Mouse (Mus musculus) forebrain, embryonic 11.5 days (tissue): ENCODE measurements around the gene Ube2g1. TPM values are rescaled to one million over a fixed set of nuclear protein-coding genes. Genes with fewer than 3 reads are reported as not detected.

Experiments used
- ATAC-seq: fragments of 200-750 bp; cut with Nextera tagmentation; replicated peaks from 2 replicates; pipeline ENCODE4 v1.8.0; 2017; ENCODE audit warnings: moderate TSS enrichment; ENCODE audit not compliant: low FRiP score
- DNase-seq: peaks from one replicate; pipeline ENCODE4 v3.0.0-alpha.2; 2017; ENCODE audit warnings: low spot score
- H3K27ac ChIP-seq: fragments of 300-500 bp; sonication (generic); 2 replicates; pipeline ENCODE4 v1.5.1; 2014; ENCODE audit warnings: low read depth, low read length
- H3K27me3 ChIP-seq: fragments of 300-500 bp; sonication (generic); 2 replicates; pipeline ENCODE4 v1.6.1; 2014; ENCODE audit warnings: mild to moderate bottlenecking, low read length, mixed read lengths; ENCODE audit not compliant: control insufficient read depth, insufficient read depth
- H3K36me3 ChIP-seq: fragments of 300-500 bp; sonication (generic); 2 replicates; pipeline ENCODE4 v1.6.1; 2014; ENCODE audit warnings: mild to moderate bottlenecking, low read length, moderate library complexity, mixed read lengths; ENCODE audit not compliant: control insufficient read depth, insufficient read depth
- H3K4me1 ChIP-seq: fragments of 300-500 bp; sonication (generic); replicated peaks from 2 replicates; pipeline ENCODE4 v1.6.1; 2014; ENCODE audit warnings: low read length, mixed read lengths; ENCODE audit not compliant: control insufficient read depth, insufficient read depth
- H3K4me2 ChIP-seq: fragments of 300-500 bp; sonication (generic); 2 replicates; pipeline ENCODE4 v1.6.1; 2014; ENCODE audit warnings: low read depth, mild to moderate bottlenecking, low read length, moderate library complexity, mixed read lengths; ENCODE audit not compliant: severe bottlenecking
- H3K4me3 ChIP-seq: fragments of 300-500 bp; sonication (generic); 2 replicates; pipeline ENCODE4 v1.5.1; 2014; ENCODE audit warnings: low read depth, low read length
- H3K9ac ChIP-seq: fragments of 300-500 bp; sonication (generic); 2 replicates; pipeline ENCODE4 v1.6.1; 2014; ENCODE audit warnings: low read length
- H3K9me3 ChIP-seq: fragments of 300-500 bp; sonication (generic); 2 replicates; pipeline ENCODE4 v1.6.1; 2016; ENCODE audit warnings: low read length, mixed read lengths; ENCODE audit not compliant: control insufficient read depth
- WGBS: fragments of 180-500 bp; shearing (Covaris S2); extraction: QIAGEN DNeasy Blood & Tissue Kit; methylation state at CpG from one replicate; pipeline ENCODE4 v1.1.7; 2014; 5-methylcytosine and 5-hydroxymethylcytosine counted together
- polyA plus RNA-seq: library from polyadenylated mRNA; unstranded; fragments of >200 nt; fragmentation: Nextera tagmentation; extraction: Ambion mirVana; gene quantifications from 2 replicates; pipeline ENCODE4 v1.2.1, GENCODE M21; 2014

The Ube2g1 gene
- polyA plus RNA-seq, 1 experiment from 2014 or later, result 110 TPM

DNA sequence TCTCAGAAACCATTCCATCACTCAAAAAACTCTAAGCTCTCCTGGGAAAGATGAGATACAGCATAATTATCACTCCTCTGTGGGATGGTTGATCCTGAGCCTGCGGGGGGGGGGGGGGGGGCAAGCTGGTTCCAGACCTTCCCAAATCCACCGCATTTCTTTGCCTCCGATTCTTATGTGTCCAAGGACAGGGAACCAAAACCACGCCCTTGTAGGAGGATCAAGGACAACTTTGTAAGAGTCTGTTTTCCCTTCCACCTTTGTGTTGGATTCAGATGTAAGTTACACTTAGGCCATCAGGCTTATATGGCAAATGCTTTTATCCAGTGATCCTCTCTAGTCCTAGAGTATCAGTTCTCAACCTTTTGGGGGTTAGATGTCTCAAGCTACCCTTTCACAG, 8.8 kb downstream of the Ube2g1 start:
- Histone ChIP-seq H3K27ac (no peak overlapping the region), H3K36me3 (no peaks in the 10 kb centered on the region), H3K9me3 (no peaks in the 10 kb centered on the region), H3K4me2 (no peak overlapping the region), H3K4me1 (no peaks in the 10 kb centered on the region), H3K9ac (no peak overlapping the region), H3K4me3 (no peak overlapping the region), H3K27me3 (no peaks in the 10 kb centered on the region)
- ATAC-seq (no peak), DNase-seq (no peak)
- WGBS, result 92% methylated on average over 4 of the region's 4 CpGs

DNA sequence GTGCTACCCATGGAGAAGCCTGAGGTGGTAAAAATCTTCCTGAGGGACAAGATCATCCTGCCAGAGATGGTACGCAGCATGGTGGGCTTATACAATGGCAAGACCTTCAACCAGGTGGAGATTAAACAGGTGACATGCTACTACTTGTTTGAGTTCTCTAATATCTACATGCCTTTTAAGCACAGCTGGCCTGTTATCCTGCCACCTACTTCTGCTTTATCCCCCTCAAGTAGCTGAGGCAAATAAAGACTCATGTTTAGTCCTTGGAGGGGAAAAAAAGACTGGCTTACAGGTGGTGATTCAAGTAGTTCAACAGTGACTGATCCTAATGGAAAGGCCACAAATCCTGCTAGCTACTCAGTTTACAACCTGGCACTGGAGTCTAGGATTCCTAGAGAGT, 11.4 kb downstream of the Ube2g1 start:
- Histone ChIP-seq H3K9ac (no peak overlapping the region), H3K4me1 (no peaks in the 10 kb centered on the region), H3K4me3 (no peak overlapping the region), H3K9me3 (no peaks in the 10 kb centered on the region), H3K27me3 (no peaks in the 10 kb centered on the region), H3K36me3 (no peaks in the 10 kb centered on the region), H3K4me2 (no peak overlapping the region), H3K27ac (no peak overlapping the region)
- ATAC-seq (no peak), DNase-seq (no peak)
- 93% methylated on average over 1 of the region's 1 CpGs for WGBS

DNA sequence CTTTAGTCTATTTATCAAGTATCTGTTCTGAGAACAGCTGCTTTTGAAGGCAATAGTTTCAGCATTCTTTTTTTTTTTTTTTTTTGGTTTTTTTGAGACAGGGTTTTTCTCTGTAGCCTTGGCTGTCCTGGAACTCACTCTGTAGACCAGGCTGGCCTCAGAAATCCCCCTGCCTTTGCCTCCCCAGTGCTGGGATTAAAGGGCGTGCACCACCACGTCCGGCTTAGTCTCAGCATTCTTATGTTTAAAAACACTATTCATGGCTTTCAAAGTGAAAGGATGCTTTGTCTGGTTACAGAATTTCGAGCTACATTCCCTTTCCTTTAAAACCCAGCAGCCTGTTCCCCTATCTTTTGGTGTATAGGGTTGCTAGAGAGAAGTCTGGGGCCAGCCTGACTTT, 35.6 kb downstream of the Ube2g1 start:
- no peak overlapping the region for H3K27ac ChIP-seq
- no peaks in the 10 kb centered on the region for H3K4me1 ChIP-seq
- H3K4me2 ChIP-seq, result no peak overlapping the region
- ATAC-seq, result no peak
- H3K9me3 ChIP-seq, result no peaks in the 10 kb centered on the region
- no peaks in the 10 kb centered on the region for H3K36me3 ChIP-seq
- 20% methylated on average over 4 of the region's 4 CpGs for WGBS
- no peaks in the 10 kb centered on the region for H3K27me3 ChIP-seq
- H3K9ac ChIP-seq, result no peak overlapping the region
- DNase-seq, result no peak
- H3K4me3 ChIP-seq, result no peak overlapping the region

DNA sequence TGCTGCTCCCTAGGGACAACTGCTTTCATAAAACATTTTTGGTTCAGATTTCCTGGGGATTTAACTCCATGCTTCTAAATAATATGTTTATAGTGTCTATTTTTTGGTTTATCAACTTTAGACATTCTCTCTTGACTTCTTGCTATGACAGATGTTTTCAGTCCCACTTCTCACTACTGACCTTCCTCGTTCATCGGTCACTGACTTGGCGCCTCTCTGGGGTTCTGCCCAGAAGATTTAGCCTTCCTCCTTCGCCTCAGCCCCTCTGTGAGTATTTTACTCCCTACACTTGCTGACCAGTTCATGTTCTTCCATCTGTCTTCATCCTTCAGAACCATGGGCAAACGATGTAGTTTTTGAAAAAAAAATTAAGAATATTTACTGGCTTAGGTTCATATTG, 38.3 kb downstream of the Ube2g1 start:
- Histone ChIP-seq H3K9me3 (no peaks in the 10 kb centered on the region), H3K9ac (no peak overlapping the region), H3K36me3 (no peaks in the 10 kb centered on the region), H3K27me3 (no peaks in the 10 kb centered on the region), H3K4me2 (no peak overlapping the region), H3K4me3 (no peak overlapping the region), H3K27ac (no peak overlapping the region), H3K4me1 (no peaks in the 10 kb centered on the region)
- 93% methylated on average over 5 of the region's 5 CpGs for WGBS
- ATAC-seq (no peak), DNase-seq (no peak)

DNA sequence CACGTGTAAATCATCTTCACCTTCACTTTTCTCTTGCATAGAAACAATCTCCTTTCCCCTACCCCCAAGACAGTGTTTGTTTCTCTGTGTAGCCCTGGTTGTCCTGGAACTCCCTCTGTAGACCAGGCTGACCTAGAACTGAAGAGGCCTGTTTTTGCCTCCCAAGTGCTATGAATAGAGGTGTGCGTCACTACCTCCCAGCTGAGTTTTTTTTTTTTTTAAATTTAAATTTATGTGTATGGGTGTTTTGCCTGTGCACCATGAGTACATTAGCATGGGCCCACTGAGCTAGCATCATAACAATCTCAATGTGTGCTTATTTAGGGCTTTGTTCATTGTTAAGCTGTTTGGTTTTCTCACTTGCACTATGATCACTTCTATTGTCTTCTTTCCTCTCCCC, 43.3 kb downstream of the Ube2g1 start:
- no peak overlapping the region for H3K4me3 ChIP-seq
- no peak overlapping the region for H3K27ac ChIP-seq
- H3K27me3 ChIP-seq, result no peaks in the 10 kb centered on the region
- DNase-seq, result no peak
- no peaks in the 10 kb centered on the region for H3K4me1 ChIP-seq
- 85% methylated on average over 2 of the region's 2 CpGs for WGBS
- H3K36me3 ChIP-seq, result no peaks in the 10 kb centered on the region
- no peak overlapping the region for H3K4me2 ChIP-seq
- ATAC-seq, result no peak
- no peaks in the 10 kb centered on the region for H3K9me3 ChIP-seq
- H3K9ac ChIP-seq, result no peak overlapping the region

DNA sequence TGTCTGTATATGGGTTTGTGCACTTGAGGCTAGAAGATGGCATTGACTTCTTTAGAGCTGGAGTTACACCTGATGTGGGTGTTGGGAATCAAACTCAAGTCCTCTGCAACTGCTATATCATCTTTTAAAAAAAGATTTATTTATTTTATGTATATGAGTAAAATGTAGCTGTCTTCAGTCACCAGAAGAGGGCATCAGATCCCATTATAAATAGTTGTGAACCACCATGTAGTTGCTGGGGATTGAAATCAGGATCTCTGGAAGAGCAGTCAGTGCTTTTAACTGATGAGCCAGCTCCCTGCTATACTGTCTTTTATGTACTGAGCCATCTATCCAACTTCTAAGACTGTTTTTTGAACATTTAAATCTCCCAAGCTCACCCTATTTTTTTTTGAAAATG, 52.8 kb downstream of the Ube2g1 start:
- Histone ChIP-seq H3K27me3 (no peaks in the 10 kb centered on the region), H3K9ac (no peak overlapping the region), H3K27ac (no peak overlapping the region), H3K4me3 (no peak overlapping the region), H3K4me1 (no peaks in the 10 kb centered on the region), H3K36me3 (no peaks in the 10 kb centered on the region), H3K9me3 (no peaks in the 10 kb centered on the region), H3K4me2 (no peak overlapping the region)
- DNase-seq, result no peak
- no peak for ATAC-seq

DNA sequence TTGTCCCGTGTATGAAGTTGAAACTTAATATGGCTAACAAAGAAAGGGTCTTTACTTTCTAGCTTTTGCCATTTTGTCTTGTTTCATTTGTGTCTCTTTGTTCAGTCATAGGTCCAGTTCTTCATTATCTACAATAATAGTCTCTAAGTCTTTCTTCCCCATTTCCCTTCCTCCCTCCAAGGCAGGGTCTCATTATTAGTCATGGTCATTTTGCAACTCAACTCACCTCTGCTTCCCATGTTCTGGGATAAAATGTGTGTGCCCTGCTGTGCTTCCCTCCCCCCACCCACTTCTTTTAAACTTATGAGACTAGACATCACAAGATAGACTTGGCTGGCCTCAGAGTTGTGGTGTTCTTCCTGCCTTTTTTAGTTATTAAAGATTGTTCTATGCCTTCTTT, 53.3 kb downstream of the Ube2g1 start:
- no peaks in the 10 kb centered on the region for H3K4me1 ChIP-seq
- no peak overlapping the region for H3K4me2 ChIP-seq
- ATAC-seq (no peak), DNase-seq (no peak)
- no peaks in the 10 kb centered on the region for H3K9me3 ChIP-seq
- H3K27ac ChIP-seq, result no peak overlapping the region
- 94% methylated on average over 1 of the region's 1 CpGs for WGBS
- H3K27me3 ChIP-seq, result no peaks in the 10 kb centered on the region
- no peak overlapping the region for H3K4me3 ChIP-seq
- no peak overlapping the region for H3K9ac ChIP-seq
- no peaks in the 10 kb centered on the region for H3K36me3 ChIP-seq

DNA sequence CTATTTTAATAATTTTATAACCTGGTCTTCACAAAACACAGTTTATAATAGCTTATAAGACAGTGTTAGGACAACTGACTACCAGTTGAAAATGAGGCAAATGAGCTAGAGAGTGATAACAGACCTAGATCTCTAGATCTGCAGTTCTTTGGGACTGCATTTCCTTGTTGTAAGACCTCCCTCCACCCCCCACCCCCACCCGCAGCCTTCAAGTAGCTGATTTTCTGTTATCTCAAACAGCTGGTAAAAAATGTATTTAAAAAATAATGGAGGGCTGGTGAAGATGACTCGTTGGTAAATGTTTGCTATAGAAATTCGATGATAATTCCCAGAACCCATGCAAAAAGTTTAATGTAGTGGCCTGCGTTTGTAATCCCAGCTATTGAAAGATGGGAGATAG, 57.6 kb downstream of the Ube2g1 start:
- Histone ChIP-seq H3K27ac (no peak overlapping the region), H3K9me3 (no peaks in the 10 kb centered on the region), H3K27me3 (no peaks in the 10 kb centered on the region), H3K4me2 (no peak overlapping the region), H3K4me1 (no peaks in the 10 kb centered on the region), H3K4me3 (no peak overlapping the region), H3K36me3 (no peaks in the 10 kb centered on the region), H3K9ac (no peak overlapping the region)
- WGBS, result 95% methylated on average over 4 of the region's 4 CpGs
- DNase-seq (no peak), ATAC-seq (no peak)

DNA sequence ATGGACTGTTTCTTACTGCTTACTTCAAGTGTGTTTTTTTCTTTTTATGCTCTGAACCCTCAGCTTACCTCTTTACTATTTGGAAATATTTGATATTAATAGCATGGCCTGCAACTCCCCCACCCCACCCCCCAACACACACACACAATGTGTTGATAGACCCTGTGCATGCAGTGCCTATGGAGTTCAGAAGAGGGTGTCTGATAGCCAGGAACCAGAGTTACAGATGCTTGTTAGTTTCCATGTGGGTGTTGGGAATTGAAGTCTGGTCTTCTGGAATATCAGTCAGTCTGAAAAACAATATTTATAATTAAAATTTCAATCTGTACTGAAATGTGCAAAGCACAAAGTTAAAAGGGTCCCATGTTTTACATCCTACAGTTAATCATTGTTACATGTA, 63.6 kb downstream of the Ube2g1 start:
- Histone ChIP-seq H3K27me3 (no peaks in the 10 kb centered on the region), H3K4me3 (no peak overlapping the region), H3K36me3 (no peaks in the 10 kb centered on the region), H3K4me2 (no peak overlapping the region), H3K9me3 (no peaks in the 10 kb centered on the region), H3K9ac (no peak overlapping the region), H3K4me1 (no peaks in the 10 kb centered on the region), H3K27ac (no peak overlapping the region)
- no peak for DNase-seq
- ATAC-seq, result no peak
